Mouse (Mus musculus) midbrain, postnatal 0 days (tissue): ENCODE measurements around the gene Wwox. TPM values are rescaled to one million over a fixed set of nuclear protein-coding genes. Genes with fewer than 3 reads are reported as not detected.

ENCODE experiments used
- ATAC-seq: fragments of 200-750 bp; cut with Nextera tagmentation; 2 replicates; pipeline ENCODE4 v1.8.0; 2017; ENCODE audit warnings: moderate number of reproducible peaks, mild to moderate bottlenecking, moderate TSS enrichment, moderate library complexity; ENCODE audit not compliant: low FRiP score
- DNase-seq: peaks from one replicate; pipeline ENCODE4 v3.0.0-alpha.2; 2015; ENCODE audit warnings: low spot score
- H3K27ac ChIP-seq: fragments of 300-500 bp; sonication (generic); 2 replicates; pipeline ENCODE4 v1.5.1; 2014; ENCODE audit warnings: low read depth, mild to moderate bottlenecking, low read length, mixed read lengths
- H3K27me3 ChIP-seq: fragments of 300-500 bp; sonication (generic); 2 replicates; pipeline ENCODE4 v1.6.1; 2014; ENCODE audit warnings: low read length, control low read depth, mixed read lengths; ENCODE audit not compliant: insufficient read depth
- H3K36me3 ChIP-seq: fragments of 300-500 bp; sonication (generic); 2 replicates; pipeline ENCODE4 v1.6.1; 2014; ENCODE audit warnings: low read length, control low read depth, mixed read lengths; ENCODE audit not compliant: insufficient read depth
- H3K4me1 ChIP-seq: fragments of 300-500 bp; sonication (generic); 2 replicates; pipeline ENCODE4 v1.6.1; 2014; ENCODE audit warnings: mild to moderate bottlenecking, control low read depth, antibody characterized with exemption, low read length, mixed read lengths; ENCODE audit not compliant: insufficient read depth
- H3K4me2 ChIP-seq: fragments of 300-500 bp; sonication (generic); 2 replicates; pipeline ENCODE4 v1.6.1; 2014; ENCODE audit warnings: low read depth, mild to moderate bottlenecking, low read length, mixed read lengths; ENCODE audit not compliant: poor library complexity, severe bottlenecking
- H3K4me3 ChIP-seq: fragments of 300-500 bp; sonication (generic); 2 replicates; pipeline ENCODE4 v1.5.1; 2014; ENCODE audit warnings: low read depth, mild to moderate bottlenecking, low read length, moderate library complexity
- H3K9ac ChIP-seq: fragments of 300-500 bp; sonication (generic); replicated peaks from 2 replicates; pipeline ENCODE4 v1.6.1; 2014; ENCODE audit warnings: mild to moderate bottlenecking, low read length, moderate library complexity, mixed read lengths; ENCODE audit not compliant: poor library complexity, severe bottlenecking
- H3K9me3 ChIP-seq: fragments of 300-500 bp; sonication (generic); 2 replicates; pipeline ENCODE4 v1.6.1; 2016; ENCODE audit warnings: low read length, control low read depth
- CTCF ChIP-seq: IDR thresholded peaks from 2 replicates; pipeline ENCODE4 v1.5.1; 2016; ENCODE audit warnings: antibody characterized with exemption, mild to moderate bottlenecking
- WGBS: fragments of 180-500 bp; shearing (Covaris S2); extraction: QIAGEN DNeasy Blood & Tissue Kit; methylation state at CpG from one replicate; pipeline ENCODE4 v1.1.7; 2014; 5-methylcytosine and 5-hydroxymethylcytosine counted together
- polyA plus RNA-seq: library from polyadenylated mRNA; unstranded; fragments of >200 nt; fragmentation: Nextera tagmentation; extraction: Ambion mirVana; gene quantifications from 2 replicates; pipeline ENCODE4 v1.2.1, GENCODE M21; 2015
- total RNA-seq: library from RNA; depleted of rRNA; stranded (reverse); fragments of >200 nt; gene quantifications from 2 replicates; pipeline ENCODE4 v1.2.3, GENCODE M21; 2014

The Wwox gene
- total and polyA plus RNA-seq, 2 experiments from 2014 or later = 15.4 to 17.2 TPM

DNA sequence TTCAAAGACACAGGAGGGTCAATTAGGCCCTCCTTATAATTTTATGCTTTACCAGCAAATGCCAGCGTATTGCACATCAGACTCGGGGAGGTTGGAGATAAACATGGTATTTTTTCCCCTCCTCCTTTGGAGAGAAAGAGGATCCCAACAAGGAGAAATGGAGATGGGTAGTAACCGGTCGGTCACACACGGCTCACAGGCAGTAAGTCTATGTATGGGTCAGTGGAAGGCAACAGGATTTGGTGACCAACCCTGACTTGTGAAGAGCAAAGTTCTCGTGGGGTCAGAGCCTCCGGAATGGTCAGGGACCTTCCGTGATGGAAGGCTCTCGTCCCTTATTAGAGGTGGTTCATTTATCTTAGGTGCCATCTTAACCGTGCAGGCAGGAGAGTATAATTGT, 374.4 kb downstream of the Wwox start:
- H3K27ac ChIP-seq = no peak overlapping the region
- H3K9me3 ChIP-seq = no peaks in the 10 kb centered on the region
- DNase-seq (no peak), ATAC-seq (no peak)
- H3K9ac ChIP-seq = no peak overlapping the region
- no peak for TF ChIP-seq CTCF
- H3K4me1 ChIP-seq = no peaks in the 10 kb centered on the region
- H3K4me2 ChIP-seq = no peak overlapping the region
- H3K36me3 ChIP-seq = no peaks in the 10 kb centered on the region
- no peaks in the 10 kb centered on the region for H3K27me3 ChIP-seq
- 92% methylated on average over 10 of the region's 10 CpGs for whole genome bisulfite sequencing
- H3K4me3 ChIP-seq = no peak overlapping the region

DNA sequence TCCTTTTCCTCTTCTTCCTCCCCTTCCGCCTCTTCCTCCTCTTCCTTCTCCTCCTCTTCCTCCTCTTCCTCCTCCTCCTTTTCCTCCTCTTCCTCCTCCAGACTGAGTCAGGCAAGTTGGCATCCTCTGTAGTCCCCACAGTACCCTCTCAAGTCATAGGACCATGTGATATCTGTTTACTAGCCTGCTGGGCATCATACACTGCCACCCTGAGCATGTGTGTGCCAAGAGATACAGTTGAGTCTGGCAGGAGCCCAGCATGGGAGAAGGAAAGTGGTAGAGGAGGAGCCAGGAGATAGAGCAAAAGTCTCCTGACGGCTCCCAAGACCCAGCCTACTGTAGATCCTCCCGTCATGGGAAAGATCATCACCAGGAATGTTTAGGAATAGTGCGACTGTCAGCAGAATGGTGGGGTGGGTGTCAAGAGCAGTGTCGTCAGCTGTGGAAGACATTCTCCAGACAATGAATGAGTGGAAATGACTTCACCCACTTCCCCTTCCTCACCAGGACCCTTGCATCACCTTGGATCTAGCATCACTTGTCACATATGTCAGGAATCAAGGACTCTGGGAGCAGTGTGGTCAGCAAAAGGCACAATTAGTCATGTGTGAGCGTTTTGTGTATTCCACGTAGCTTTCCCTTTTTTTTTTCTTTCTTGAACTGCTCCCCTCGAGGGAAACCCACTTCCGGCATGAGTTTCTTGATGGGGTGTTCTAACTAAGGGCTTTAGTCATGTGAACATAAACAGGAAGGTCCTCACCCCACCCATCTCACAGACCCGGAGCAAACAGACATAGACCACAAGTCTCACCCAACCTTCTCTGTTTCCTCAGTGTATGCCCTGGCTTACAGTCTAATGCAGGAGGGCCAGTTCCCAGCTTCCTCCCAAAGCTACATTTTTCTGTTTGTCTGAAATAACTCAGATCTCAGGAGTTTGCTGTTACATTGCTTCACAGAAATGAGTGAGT, 375.6 kb downstream of the Wwox start:
- Histone ChIP-seq H3K27ac (no peak overlapping the region), H3K36me3 (no peaks in the 10 kb centered on the region), H3K4me3 (no peak overlapping the region), H3K9ac (no peak overlapping the region), H3K27me3 (no peaks in the 10 kb centered on the region), H3K4me2 (no peak overlapping the region), H3K9me3 (no peaks in the 10 kb centered on the region), H3K4me1 (no peaks in the 10 kb centered on the region)
- DNase-seq (no peak), ATAC-seq (no peak)
- no peak for TF ChIP-seq CTCF
- 83% methylated on average over 10 of the region's 10 CpGs for WGBS

DNA sequence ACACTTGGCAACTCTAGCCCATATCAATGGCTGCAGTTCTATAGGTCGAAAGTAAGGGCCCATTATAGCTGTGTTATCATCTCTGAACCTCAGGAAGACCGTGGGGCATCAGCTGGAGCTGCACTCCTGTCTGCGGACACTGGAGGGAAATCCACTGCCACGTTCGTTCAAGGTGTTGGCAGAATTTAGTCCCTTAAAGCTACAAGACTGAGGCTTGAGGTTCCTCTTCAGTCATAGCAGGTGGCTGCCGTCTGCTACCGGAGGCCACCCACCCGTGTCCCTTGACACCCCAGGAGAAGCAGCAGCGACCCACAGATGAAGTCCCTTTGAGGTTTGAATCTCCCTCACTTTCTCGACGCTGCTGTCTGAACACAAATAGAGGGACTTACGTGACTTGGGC, 376.9 kb downstream of the Wwox start:
- Histone ChIP-seq H3K36me3 (no peaks in the 10 kb centered on the region), H3K27ac (no peak overlapping the region), H3K27me3 (no peaks in the 10 kb centered on the region), H3K4me1 (no peaks in the 10 kb centered on the region), H3K9ac (no peak overlapping the region), H3K4me2 (no peak overlapping the region), H3K9me3 (no peaks in the 10 kb centered on the region), H3K4me3 (no peak overlapping the region)
- ATAC-seq (no peak), DNase-seq (peak; percentile 54)
- 69% methylated on average over 12 of the region's 12 CpGs for WGBS
- peak; percentile 66 for TF ChIP-seq CTCF

DNA sequence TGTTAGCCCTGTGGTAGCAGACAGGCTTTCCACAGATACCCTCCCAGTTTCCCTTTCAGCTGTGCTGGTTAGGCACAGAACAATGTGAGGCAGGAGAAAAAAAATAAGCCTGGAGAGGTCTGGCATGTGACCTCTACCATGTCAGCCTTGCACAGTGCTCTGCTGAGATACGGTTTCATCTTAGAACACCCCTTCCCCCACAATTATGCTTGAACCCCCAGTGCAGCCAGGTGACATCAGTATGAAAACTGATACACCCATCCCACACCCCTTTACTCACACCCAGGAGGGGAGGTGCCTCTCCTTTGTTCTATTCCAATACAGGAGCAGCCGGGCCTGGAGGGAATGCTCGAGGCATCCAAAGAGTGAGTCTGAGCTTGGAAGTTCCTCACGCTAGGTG, 377.5 kb downstream of the Wwox start:
- WGBS = 37% methylated on average over 4 of the region's 4 CpGs
- no peak for ATAC-seq

DNA sequence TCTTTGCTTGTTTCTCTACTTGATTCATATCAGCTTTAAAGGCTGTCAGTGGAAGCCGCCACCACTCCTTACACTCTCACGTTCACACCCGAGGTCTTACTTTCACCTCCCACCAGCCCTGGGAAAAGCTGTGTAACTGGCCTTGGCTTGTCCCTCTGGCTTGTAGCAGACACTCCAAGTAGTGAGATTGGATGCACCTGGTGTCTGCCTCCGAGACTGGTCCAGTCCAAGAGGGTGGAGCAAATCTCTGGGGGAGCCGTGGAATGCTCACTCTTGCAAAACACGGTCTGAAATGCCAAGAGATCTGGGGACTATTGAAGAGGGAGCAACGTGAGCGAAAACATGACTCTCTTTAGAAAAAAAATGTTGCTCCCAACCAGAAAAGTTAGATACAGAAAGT, 382.1 kb downstream of the Wwox start:
- Histone ChIP-seq H3K27ac (no peak overlapping the region), H3K36me3 (no peaks in the 10 kb centered on the region), H3K9me3 (no peaks in the 10 kb centered on the region), H3K4me2 (no peak overlapping the region), H3K27me3 (no peaks in the 10 kb centered on the region), H3K9ac (no peak overlapping the region), H3K4me1 (no peaks in the 10 kb centered on the region), H3K4me3 (no peak overlapping the region)
- 82% methylated on average over 8 of the region's 8 CpGs for WGBS
- no peak for ATAC-seq
- DNase-seq = no peak
- no peak for TF ChIP-seq CTCF

More for the DNA sequence above, 377.5 kb downstream of the Wwox start:
- no peaks in the 10 kb centered on the region for H3K4me1 ChIP-seq
- H3K9ac ChIP-seq = no peak overlapping the region
- no peak for TF ChIP-seq CTCF
- no peaks in the 10 kb centered on the region for H3K9me3 ChIP-seq
- H3K36me3 ChIP-seq = no peaks in the 10 kb centered on the region
- no peak overlapping the region for H3K27ac ChIP-seq
- no peak overlapping the region for H3K4me2 ChIP-seq
- no peaks in the 10 kb centered on the region for H3K27me3 ChIP-seq
- no peak overlapping the region for H3K4me3 ChIP-seq
- DNase-seq = no peak

DNA sequence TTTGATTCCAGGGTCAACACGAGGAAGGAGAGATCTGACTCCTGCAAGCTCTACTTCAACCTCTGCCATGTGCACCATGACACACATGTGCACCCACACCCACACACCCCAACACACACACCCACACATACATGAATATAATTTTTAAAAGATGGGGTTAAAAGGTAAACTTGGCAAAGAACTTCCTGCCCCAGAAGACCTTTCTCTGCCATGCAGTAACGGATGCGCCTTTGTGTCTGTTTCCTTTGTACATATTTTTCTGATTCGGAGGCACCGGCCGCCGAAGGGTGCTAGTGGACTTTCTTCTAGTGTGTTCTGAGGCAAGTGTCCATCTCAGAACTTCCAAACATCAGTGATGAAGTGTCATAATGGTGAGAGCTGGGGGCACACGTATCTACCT, 386.0 kb downstream of the Wwox start:
- Histone ChIP-seq H3K27ac (no peak overlapping the region), H3K9ac (no peak overlapping the region), H3K9me3 (no peaks in the 10 kb centered on the region), H3K4me1 (no peaks in the 10 kb centered on the region), H3K36me3 (no peaks in the 10 kb centered on the region), H3K4me3 (no peak overlapping the region), H3K4me2 (no peak overlapping the region), H3K27me3 (no peaks in the 10 kb centered on the region)
- DNase-seq = no peak
- WGBS = 95% methylated on average over 8 of the region's 8 CpGs
- no peak for ATAC-seq
- no peak for TF ChIP-seq CTCF
